Mouse (Mus musculus) adrenal gland, adult 8-10 months (tissue): ENCODE results near the gene Tmprss12. TPM values are rescaled to one million over a fixed set of nuclear protein-coding genes. Genes with fewer than 3 reads are reported as not detected.
"Not testable (repeated sequence)": the region's sequence is repeated elsewhere in the genome, so short reads cannot be mapped to it uniquely, and the experiment has no call there.

Experiments
- DNase-seq: peaks from one replicate; pipeline ENCODE4 v3.0.0; 2022
- total RNA-seq, 4 experiments: library from RNA; stranded (reverse); gene quantifications; 2 replicates each; pipeline ENCODE4 v1.2.4; 2022

The Tmprss12 gene
- total RNA-seq, 4 experiments from 2014 or later = not detected

DNA sequence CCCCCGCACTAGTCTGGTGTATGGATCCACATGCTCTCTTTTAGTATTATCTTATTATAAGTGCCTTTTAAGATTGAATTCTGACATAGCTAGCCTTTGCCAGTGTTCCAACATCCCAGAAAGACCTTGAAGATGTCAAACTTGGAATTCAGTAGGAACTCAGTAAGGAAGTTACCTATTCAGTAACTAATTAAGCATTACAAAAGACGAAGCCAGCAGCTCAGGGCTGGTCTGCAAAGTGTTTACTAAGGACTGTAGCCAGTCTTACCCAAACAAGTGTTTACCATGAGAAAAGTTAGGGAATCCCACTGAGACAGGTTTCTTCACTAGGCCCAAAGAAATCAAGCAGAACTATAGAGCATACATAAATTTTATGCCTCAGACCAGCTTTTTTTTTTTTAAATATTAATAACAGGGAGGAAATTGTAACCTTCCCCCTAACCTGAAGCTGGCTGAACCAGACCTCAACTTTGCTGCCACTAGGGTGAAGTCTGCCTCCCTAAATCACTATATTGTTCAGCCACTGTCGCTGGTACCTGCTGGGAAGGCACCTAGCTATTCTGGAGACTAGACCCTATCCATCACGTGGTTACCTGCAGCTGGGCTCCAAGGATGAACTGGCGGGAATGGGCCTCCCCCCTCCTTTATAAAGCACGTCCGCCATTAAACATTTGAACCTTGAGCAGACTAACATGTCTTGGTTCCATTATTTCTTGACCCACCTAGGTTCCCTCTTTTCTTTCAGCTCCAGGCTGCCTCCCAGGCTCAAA lies 5.7 kb upstream of the Tmprss12 start:
- no peak for DNase-seq

DNA sequence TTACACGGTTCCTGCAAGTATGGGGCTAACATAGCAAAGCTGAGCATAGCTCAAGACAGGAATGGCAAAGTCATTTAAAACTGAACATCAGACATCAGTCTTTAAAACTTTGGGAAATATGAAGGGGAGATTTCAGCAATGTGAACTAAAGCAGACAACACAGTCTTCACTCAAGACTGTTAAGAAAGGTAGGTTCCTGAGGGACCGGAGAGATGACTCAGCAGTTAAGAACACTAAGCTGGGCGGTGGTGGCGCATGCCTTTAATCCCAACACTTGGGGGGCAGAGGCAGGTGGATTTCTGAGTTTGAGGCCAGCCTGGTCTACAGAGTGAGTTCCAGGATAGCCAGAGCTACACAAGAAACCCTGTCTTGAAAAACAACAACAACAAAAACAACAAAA lies 4.2 kb upstream of the Tmprss12 start:
- DNase-seq = no peak

DNA sequence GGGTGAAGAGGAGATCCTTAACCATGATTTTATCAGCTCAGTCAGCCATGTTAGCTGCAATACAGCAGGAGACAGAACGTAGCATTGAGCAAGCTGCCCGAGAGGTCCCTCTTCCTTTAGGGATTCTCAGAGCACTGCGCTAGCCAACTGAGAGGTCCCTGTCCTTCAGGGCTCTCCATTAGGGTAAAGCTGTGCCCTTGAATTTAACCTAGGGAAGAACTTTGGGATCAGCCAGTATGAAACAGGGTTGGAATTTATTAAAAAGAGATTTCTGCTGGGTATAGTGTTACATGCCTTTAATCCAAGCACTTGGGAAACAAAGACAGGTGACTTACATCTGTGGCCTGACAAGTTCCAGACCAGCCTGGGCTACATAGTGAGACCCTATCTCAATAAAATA lies 3.1 kb upstream of the Tmprss12 start:
- no peak for DNase-seq

DNA sequence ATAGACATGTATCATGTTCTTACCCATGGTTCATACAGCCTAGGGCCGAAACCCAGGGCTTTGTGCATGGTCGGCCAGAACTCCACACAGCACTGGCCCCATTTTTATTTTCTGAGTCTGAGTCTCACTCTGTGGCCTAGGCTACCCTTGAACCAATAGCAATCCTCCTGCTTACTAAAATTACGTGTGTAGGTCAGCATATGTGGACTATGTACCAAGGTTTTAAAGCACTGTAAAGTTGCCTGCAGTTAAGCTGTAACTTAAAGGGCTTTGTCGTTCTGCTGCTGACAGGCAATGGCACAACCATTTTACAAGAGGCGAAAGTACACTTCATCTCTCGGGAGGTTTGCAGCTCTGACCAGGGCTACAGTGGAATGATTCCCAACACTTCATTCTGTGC lies 8.3 kb downstream of the Tmprss12 start:
- no peak for DNase-seq

DNA sequence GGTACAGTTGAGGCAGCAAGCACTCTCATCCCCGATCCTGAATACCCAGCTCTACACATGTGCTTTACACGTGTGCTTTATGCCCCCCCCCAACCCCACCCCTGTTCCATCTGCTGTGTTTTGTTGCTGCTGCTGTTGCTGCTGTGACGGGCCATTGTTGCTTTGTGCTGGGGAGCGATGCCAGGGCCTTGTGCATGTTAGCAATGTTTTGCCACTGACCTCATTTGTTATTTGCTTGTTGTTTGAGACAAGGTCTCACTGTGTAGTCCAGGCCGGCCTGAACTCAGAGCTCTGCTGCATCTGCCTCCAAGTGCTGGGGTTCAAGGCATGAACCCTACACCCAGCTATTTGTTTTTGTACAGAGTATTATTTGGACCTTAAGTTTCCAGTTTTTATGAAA lies 10.2 kb downstream of the Tmprss12 start:
- DNase-seq = no peak

DNA sequence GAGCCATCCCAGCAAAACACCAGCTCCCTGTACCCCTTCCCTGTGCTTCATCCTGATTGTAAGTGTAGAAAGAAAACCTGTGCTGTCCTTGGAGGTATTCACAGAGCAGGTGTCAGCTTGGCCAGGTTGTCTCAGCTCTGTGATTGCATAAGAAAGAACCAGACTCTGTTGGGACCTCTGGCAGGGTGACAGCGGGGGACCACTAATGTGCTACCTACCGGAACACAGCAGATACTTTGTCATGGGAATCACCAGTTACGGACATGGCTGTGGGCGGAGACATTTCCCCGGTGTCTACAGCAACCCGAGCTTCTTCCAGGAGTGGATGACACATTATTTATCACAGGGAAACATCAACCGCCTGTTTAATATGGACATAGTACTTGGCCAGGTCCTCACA lies 11.7 kb downstream of the Tmprss12 start:
- DNase-seq = no peak

DNA sequence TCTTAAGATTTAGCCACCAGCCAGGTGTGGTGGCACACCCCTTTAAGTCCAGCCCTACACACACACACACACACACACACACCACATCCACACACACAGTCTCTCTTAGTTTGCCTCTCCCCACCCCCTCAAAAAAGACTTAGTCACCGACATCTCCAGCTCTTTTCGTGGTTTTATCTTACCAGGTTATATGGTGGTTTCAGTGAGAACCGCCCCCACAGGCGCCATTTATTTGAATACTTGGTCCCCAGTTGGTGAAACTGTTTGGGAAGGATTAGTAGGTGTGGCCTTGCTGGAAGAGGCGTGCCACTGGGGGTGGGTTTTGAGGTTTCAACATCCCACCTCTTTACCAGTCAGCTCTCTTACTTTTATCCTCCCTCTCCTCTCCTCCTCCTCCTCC lies 17.2 kb downstream of the Tmprss12 start:
- DNase-seq = no peak

DNA sequence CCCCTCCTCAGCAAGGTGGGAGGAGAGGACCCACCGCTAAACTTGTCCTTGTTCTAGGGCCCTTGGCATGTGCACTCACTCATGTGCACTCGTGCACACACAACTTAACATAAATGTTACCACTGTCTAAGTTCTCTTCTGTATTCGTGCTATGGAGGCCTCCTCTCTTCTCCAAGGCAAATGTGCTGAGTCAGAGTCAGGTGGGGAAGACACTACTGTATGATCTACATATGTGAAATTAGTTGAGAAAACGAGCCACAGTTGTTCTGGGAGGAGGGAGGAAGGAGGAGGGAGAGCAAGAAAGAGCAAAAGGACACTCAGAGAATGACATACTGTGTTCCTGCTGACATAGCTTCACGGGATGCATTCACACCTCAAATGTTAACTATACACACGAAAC lies 19.9 kb downstream of the Tmprss12 start:
- no peak for DNase-seq

DNA sequence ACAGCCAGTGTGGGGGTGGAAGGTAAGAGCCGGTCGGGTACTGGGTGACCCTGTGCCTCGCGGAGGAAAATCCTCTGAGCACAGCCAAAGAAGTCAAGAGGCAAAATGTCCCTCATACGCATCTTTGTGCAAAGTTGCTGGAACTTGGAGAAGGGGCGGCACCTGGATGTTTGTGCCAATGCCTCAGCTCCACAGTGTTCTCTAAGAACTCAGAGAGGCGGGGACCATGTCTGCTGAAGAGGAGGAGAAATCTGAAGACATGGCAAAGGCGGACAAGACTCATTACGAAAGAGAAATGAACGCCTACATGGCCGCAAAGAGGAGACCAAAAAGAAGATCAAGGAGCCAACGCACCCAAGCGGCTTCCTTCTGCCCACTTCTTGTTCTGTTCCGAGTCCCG lies 20.9 kb downstream of the Tmprss12 start:
- DNase-seq = no peak

DNA sequence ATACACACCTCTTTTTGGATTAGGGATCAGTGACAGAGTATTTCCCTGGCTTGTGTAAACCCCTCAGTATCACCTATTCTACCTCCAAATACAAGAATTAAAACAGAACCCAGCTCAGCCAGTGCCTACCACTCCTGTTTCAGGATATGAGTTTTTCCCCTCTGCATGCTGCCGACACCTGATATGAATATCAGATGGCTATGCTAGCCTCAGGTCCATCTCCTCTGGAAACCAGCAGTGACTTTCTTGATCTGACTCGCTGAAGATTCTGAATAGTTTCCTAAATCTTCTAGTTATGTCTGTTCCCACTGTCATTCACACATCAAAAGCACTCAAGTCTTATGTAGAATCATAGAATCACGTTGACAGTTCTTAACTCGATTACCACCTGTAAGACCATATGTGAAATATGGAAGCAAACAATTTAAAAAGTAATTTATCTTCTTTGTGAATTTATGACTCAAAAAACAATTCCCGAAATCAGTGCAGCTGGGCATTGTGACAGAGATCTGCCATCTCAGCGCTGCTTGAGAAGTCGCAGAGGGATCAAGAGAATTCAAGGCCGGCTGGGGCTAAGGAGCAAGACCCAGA lies 22.9 kb downstream of the Tmprss12 start:
- no peak for DNase-seq

DNA sequence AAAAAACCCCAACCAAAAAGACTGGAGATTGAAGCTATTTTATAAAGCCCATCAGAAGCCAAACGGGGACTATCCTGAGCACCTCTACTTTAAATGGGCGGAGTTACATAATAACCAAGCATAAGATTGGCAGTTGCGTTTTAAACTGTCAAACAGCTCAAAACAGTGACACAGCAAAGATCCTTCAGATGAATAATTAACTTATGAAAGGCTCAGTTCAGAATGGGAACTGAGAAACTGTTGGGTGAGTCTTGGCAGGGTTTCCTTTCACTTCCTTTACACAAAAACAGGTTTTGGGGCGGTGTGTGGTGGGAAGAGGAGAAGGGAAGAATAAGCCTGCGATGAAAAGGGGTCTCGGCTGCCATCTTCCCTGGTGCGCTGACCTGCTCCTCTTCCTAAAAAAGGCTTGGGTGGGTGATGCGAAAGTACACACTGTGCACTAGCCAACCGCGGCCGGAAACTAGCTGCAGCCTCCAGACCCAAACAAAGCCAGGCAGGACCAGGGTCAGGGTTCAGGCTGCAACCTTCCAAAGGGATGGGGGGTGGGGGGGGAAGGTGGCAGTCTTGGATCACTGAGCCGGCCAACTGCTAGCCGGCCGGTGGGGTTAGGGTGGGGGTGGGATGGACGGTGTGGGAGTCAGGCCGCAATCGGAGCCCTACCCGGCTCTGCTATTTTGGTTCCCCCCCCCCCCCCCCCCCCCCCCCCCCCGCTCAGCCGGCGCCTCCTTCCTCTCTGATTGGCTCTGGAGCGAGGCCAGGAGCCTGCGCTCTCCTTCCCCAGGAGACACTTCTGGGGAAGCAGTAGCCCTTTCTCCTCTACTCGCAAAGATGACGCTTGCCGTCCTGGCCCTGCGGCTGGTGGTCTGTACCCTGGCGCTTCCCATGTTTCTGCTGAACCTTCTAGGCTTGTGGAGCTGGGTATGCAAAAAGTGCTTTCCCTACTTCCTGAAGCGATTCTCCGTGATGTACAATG lies 23.7 kb downstream of the Tmprss12 start, which contains the start of gene Mettl7a1:
Gene Mettl7a1, plus strand, starts transcription at position 122 of the 973 bp plus-strand sequence.
- peak; percentile 77 for DNase-seq

DNA sequence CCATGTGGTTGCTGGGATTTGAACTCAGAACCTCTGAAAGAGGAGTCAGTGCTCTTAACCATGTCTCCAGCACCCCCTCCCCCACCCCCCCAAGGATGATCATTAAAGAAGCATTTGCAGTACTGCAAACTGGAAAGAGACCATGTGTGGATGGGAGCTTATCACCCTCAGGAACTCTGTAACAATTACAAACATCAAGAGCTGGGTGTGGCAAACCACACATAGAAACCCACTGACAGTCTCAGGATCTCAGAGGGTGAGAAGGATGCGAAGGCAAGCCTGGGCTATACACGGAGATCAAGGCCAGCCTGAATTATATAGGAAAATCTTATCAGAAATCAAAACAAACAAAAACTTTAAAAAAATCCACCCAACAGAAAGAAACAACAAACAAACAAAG lies 25.6 kb downstream of the Tmprss12 start:
- DNase-seq = no peak

DNA sequence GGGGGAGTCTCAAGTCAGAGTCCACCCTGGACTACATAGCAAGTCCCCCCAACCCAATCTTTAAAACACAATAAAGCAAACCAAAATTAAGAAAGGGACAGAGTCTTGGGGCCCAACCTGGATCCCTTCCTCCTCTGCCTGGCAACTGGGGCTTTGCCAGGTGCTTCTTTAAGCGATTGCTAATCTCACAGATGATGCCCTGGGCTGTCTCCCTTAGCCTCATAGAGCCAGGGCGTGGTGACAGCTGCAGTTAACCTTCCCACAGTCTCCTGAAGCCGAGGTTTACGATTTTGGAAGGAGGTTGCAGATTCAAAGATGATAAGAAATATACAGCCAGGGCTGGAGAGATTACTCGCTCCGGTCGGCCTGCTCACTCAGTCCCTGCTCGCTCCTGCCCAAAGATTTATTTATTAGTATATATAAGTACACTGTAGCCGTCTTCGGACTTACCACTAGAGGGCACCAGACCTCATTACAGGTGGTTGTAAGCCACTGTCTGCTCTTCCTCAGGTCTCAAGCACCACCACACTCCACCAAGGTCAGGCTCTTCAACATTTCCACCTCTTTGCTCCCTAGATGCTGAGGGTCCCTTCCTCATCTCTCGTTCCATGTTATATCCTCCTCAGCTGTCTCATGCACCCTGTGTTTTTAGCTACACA lies 26.9 kb downstream of the Tmprss12 start:
- DNase-seq = not testable (repeated sequence)

DNA sequence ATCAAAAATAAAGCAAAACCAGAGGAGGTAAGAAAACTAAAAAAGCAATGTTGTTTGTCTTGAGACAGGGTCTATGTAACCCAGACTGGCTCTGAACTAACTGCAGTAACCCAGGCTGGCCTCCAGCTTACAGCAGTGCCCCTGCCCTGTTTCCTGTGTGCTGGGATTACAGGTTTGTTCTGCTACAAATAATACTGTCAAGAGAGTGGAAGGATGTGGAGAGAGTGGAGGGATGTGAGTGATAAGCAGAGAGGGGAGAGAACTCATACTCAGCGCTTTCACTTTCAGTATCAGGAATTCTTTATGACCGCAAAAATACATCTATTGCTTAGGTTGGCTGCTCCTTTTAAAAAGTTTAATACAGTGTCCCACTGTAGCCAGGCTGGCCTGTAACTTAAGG lies 31.7 kb downstream of the Tmprss12 start:
- DNase-seq = no peak

DNA sequence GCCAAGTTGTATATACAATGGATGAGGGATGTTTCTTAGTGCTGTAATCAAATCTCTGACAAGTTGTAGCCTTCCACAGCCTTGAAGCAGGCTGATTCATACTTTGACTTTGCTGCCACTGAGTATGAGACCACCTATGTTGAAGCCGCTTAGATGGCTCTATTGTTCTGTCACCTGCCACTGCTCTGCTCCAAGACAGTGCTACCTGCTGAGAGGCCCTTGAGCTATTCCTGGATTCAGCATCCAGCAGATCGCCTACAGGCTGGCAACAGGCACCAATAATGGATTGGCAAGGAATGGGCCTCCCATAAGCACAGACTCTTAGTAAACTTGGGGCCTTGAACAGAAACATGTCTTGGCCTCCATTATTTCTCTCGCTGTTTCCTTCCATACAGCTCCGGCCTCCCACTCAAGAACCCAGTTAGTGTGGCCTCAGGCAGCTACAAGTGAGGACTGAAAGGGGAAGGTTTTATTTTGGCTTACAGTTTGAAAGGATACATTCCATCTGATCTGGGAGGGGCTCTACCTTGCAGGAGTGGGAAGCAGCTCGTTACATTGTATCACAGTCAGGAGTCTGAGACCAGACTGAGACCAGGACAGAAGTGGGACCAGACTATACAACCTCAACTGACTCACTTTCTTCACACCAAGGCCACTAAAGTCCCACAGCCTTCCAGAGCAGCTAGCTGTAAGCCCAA lies 34.0 kb downstream of the Tmprss12 start:
- DNase-seq = no peak

DNA sequence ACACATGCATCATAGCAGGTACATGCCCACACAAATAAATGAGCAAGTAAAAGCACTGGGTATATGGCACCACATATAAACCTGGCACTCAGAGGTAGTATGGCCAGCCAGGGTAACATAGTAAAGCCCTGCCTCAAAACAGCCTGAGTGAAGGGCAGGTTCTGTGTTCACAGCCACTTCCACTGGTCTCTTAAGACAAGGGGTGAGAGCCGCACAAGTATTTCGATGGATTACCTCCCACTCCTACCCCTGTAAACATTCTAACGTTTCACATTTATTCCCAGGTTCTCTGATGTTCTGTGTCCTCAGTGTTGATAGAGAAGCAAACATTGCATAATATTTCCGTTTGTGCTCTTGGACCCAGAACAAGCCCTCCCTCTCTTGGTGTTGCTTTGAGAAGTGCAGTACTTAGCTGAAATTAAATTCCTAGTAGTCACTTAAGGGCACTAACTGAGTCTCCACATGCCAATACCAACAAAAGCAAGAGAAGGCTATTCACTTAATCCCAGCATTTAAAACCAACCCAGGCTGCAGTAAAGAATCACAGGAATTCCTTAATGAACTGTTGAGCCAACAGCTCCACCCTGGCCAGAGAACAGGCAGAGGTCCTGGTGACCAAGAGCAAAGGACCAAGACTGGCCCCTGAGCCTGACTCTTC lies 37.5 kb downstream of the Tmprss12 start:
- DNase-seq = not testable (repeated sequence)

DNA sequence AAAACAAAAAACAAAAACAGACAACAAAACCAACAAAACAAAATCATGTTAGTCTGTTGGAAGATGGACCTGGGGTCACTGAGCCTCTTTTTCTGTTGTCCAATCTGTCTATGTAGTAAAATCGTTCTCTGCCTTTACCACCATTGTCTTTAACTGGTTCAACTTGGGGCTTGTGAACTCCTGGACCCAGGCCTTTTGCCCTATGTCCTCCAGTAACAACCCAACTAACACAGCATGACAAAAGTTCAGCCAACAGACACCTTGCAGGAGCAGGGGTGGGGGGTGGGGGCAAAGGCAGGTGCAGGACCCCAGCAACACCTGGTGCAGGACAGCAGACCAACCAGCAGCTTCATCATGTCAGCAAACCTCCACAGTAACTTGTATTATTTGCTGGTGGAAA lies 39.2 kb downstream of the Tmprss12 start:
- no peak for DNase-seq

DNA sequence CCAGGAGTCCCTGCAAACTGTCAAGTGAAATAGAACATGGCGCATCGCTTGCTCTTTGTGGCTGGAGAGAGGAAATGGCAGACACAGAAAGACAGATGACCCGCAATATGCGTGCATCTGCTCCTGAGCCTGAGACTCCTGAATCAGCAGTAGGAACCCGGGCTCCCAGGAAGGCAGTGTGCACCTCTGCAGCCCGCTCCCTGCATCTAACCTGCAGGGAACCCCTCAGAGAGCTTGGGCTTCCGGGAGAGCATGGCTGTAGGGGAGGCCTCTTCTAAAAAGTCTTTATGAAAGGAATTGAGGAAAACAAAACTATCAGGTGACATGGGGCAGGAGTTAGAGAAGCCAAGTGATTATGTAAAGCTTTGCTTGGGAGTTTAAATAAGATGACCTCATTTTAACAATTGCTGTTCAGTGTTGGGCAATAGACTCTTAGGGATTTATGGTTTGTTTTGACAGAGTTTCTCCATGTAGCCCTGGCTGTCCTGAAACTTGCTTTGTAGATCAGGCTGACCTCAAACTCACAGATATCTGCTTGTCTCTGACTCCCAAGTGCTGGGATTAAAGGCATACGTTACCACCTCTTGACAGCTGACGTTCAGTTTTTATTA lies 39.8 kb downstream of the Tmprss12 start:
- no peak for DNase-seq

DNA sequence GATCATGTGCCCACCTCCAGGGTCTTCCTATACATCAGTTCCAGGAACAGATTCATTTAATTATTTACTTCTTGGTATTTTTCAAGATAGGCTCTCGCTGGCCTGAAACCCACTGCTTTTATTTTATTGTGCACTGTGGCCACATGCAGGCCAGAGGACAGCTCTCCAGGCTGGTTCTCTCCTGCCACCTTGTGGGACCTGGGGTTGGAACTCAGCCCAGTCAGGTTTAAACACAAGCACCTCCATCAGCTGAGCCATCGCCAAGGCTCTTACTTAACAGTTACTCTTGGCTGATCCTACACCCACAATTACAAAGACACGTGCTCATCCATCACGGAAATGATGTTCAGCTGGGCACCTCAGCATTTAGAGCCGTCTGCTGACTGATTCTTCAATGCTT lies 40.5 kb downstream of the Tmprss12 start:
- no peak for DNase-seq

DNA sequence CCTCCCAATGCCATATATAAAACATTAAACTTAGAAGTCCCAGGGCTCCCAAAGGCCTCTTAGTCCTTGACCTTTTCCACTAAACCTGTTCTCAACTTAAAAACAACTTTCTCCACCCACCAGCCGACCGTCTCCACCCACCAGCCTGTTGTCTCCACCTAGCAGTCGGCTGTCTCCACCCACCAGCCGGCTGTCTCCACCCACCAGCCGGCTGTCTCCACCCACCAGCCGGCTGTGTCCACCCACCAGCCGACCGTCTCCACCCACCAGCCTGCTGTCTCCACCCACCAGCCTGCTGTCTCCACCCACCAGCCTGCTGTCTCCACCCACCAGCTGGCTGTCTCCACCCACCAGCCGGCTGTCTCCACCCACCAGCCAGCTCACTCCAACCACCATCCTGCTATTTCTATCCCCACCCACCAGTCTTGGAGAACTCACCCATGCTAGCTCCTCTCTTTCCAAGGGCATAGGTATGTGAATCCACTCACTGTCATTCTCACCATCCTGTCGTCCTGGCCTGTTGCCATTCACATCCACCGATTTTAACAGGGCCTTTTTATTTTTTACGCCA lies 43.5 kb downstream of the Tmprss12 start:
- no peak for DNase-seq

DNA sequence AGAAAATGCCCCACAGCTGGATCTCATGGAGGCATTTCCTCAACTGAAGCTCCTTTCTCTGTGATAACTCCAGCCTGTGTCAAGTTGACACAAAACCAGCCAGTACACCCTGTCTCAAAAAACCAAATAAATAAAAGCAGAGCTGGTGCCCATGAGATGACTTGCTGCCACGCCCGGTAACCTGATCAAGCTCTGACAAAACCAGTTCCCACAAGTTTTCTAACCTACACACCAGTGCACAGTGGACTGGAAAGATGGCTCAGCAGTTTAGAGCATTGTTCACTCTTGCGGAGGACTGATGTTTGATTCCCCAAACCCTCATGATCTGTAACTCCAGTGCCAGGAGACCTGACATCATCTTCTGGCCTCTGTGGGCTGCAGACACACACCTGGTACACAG lies 44.6 kb downstream of the Tmprss12 start:
- DNase-seq = no peak
